Mouse (Mus musculus) cerebellum, postnatal 4 days (tissue): ENCODE results near the gene Jph2.

Experiments
- DNase-seq, 2 experiments: peaks; one replicate each; pipeline ENCODE4 v3.0.0; 2022; ENCODE audit warnings: low spot score in 2 of 2, mixed read lengths in 1 of 2

The Jph2 gene

DNA sequence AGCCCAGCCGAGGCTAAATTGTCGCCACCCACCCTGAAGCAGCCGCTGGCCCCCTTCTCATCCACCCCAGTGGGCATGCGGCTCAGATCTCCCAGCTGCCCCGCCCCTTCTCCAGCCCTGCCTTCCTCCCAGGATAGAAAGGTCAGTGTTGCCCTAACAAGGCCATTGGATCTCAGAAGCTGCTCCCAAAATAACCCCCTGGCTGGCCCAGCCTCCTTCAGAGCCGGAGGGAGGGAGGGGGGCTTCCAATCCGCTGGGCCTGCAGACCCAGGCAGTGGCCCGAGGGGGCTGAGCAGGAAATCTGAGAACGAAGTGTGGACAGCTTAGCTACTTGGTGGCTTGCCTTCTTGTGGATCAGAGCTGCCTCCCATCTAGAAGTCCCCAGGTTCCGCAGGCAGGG, at the start of gene Jph2:
Jph2 (minus strand) TSS at position 89 of the 400 bp plus-strand sequence.
- no peak for DNase-seq

DNA sequence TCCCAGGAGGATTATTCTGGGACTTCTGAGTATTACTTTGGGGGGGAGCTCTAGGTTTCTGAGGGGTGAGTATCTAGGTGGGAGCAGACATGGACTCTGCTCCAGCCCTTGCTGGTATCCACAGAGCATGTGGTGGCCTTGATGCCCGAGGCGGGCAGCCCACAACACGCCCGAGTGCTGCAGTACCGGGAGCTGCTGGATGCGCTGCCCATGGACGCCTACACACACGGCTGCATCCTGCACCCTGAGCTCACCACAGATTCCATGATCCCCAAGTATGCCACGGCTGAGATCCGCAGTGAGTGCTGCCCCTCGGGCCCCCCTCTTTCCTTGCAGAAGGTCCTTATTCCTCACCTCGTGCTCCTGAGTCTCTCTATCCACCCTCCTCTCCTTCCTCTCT, 49.6 kb upstream of the Jph2 start:
- no peak for DNase-seq

DNA sequence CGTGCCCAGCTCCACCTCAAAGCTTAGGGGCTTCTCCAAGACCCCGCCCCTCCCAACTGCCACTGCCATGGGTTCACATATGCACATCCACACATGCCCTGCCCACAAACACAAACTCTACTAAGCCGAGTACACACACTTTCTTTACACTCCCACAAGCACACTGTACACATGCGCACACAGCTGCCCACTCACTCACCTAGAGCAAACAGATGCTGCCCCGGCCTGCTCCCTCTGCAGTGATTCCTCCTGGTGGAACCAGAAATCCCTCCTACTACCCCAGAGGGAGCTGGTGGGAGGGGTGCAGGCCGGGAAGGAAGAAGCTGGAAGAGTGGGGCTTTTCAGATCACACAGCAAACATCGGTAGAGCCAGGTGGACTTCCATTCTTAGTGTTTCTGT, 46.2 kb upstream of the Jph2 start:
- DNase-seq, result no peak

DNA sequence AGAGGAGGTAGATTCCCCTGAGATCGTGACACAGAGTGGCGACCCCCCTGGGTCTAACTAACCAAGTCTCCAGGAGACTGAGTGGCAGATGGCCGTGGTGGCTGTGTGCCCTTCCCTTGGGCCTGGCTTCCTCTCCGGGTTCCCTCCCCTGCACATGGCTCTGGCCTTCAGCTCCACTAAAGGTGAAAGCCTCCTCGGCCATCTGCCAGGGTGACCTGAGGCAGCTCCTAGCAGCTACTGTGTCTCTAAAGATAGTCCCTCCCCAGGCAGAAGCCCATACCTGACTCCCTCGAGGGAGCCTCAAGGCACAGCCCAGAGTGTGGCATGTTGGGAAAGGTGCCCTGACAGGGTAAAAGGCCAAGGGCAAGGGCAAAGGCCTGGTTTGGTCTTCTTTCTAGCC, 45.8 kb upstream of the Jph2 start:
- no peak for DNase-seq

DNA sequence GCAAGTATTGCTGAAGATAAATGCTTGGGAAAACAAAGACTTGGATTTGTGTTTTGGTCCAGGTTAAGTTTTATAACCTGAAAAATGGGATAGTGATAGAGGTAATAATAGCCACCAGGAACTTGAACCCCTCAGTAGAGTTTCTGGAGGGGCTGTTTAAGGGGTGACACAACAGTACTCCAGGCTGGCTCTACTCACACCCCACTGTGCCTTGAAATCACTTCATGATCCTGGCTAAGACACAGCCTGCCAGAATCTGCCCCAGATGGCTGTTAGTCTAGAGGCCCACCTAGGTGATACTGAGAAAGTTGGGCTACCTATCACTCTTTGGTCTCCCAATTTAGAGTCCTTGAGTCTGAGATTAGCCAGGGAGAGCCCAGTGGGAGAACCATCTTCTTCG, 41.7 kb upstream of the Jph2 start:
- no peak for DNase-seq

DNA sequence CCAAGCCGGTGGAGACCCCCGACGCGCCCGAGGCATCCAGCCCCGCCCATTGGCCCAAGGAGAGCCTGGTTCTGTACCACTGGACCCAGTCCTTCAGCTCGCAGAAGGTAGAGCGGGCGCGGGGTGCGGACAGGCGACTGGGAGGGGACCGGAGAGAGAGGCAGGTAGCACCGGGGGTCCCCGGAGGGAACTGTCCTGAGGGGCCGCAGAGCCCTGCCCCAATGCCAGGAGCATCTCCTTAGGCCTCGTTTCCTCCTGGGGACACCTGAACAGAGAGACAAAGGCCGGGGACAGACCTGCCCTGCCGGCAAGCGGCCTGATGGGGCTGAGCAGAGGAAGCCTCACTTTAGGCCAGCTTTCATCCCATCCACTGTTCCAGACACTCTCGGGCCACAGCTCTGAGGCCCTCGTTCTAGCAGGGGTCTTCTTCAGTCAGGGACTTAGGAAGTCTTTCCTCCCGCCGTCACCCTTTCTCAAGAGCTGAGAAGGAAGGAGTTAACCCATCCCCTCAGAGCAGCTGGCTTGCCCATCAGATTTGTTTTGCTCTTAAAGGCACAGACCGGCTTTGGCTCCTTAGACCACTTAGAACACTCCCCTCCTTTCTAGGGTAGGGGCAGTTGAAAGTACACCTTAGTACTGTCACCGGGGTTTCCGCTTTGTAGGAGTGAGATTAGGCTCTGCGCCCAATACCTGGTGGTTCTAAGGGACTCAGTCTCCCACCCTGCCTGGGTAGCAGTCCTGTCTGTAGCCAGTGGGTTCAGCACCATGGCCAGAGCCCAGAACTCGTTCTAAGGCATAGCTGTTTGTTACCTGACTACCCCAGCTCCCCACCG, 41.0 kb upstream of the Jph2 start:
- DNase-seq, result no peak

DNA sequence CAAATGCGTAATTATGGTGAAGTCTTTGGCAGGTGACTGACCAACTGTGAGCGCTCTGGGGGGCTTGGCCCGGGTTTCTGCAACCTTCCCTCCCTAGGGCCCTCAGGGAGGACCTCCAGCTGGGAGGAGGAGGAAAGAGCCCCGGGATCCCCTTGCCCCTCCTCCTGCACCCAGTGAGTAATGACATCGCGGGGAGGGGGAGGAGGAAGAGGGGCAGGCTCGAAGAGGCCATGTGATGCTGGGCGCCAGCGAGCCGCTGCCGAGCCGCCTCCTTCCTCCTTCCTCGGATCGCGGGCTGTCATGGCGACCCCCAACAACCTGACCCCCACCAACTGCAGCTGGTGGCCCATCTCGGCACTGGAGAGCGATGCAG, 40.4 kb upstream of the Jph2 start, which contains the start of gene Gdap1l1:
Gdap1l1 (plus strand) TSS at position 231 of the 373 bp plus-strand sequence.
- peak; percentile 56 to 69 for DNase-seq

DNA sequence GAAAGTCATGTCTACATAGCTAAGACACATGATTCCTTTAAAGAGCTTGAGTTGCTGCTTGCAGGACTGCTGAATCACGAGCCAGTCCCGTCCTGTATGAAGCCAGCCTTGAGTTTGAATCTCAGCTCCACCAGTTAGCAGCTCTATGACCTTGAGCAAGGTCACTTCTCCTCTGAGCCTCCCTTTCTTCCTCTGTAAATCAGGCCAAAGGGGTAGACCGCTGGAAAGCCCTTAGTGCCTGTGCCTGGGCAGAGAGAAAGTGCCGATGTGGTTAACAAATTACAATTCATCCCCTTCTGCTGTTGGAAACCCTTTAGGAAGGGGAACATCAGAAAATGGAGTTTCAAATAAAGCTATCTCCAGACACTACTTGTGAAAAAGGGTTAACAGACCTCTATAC, 40.0 kb upstream of the Jph2 start:
- DNase-seq, result no peak

DNA sequence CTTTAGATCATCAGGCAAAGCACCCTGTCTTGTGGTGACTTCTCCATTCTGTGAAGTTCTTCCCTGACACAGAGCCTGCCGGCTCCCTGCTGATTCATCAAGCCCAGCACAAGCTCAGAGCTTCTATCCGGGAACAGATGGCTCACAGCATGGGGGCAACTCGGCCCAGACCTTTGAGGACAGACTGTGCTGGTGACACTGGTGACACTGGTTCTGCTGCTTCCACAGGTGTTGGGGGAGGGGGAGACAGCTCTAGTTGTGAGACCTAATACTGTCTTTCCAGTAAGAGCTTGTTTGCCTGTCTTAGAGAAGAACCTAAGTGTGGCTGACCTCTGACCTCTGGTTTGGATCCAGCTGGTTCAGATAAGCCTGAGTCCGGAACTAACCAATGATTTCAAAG, 36.2 kb upstream of the Jph2 start:
- no peak for DNase-seq

DNA sequence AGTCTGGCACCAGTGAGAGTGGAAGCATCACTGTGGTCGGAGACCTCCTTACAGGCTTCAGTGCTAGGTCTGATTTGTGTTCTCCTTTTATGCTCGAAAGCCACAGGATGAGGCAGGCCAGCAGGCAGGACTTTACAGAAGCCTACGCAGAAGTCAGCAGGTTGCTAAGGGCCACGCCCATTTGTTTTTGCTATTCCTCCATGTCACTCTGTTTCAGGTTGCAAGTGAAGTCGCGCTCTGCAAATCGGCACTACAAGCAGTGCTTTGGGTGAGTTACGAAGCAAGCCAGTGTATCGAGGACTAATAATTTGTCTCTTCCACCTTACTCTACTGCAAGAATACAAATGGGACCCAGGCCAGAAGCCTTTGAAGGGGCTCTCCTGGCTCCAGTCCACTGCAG, 33.5 kb upstream of the Jph2 start:
- no peak for DNase-seq

DNA sequence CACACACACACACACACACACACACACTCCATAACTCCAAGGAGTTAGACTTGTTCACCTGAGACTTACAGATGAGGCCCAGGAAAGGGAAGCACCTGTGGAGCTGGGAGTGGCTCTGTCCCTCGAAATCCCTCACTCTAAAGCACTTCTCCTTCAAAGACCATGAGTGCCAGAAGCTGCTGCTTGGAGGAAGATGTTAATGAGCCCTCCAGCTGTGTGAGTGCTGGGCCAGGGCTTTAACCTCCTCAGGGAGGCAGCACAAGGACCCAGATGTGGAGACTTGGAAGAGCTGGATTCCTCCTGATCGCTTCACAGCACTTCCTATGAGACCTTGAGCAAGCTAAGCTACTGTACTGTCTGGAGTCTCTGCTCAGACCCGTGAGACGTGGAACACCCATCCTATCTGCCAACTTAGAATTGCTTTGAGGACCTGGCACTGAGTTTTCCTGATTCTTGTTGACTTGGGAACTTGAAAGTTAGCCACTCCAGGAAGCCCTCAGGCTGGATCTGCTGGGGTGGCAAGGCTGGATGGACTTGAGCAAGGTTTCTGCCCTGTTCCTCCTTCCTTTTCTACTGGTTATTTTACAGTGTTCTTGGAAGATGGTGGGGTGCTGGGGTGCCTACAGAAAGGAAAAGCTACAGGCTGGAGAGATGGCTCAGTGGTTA, 30.7 kb upstream of the Jph2 start:
- no peak for DNase-seq

DNA sequence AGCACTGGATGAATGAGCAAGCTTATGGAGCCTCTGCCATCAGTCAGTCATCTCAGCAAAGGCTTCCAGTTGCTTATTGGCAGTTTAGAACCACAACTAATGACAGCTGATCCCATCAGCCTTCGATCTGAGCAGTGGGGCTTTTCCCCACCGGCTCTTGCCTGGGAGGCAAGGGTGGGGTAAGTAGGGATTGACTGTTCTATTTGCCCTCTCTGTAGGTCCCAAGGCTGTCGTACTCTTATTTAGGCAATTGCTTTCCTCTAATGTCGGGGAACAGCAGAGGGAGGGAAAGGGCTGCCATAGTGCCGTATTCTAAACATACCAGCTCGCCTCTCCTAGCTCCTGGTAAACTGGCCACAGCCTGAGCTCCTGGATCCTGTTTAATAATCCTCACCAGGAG, 26.8 kb upstream of the Jph2 start, which contains the start of gene Oser1:
Oser1 (minus strand) TSS at position 101 of the 400 bp plus-strand sequence.
- DNase-seq, result no peak

DNA sequence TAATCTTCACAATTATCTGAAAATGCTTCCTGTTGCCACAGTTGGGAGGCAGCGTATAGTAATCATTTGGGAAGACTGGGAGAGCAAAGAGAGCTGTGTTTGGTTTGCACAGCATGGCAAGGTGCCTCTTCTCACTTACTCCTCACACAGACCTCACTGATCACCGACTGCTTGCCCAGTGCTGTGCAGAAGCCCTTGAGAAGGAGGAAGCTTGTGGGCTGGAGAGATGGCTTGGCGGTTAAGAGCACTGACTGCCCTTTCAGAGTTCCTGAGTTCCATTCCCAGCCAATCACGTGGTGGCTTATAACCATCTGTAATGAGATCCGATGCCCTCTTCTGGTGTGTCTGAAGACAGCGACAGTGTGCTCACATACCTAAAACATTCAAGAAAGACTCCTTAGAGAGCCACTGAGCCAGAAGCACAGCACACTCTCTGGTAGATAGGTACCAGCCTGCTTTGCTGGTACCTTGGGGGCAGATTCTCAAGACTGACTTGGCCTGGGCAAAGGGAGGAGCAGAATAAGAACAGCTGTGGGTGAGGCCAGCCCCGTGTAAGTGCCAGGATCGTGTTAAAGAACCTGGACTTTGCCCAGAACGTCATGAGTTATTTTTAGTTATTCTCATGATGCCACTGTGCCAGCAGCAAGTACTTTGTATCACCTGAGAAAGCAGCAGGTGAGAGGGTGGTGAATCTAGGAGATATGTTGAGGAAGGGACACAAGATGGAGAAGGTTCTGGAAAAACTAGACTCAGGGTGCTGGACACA, 25.3 kb upstream of the Jph2 start:
- DNase-seq, result no peak

DNA sequence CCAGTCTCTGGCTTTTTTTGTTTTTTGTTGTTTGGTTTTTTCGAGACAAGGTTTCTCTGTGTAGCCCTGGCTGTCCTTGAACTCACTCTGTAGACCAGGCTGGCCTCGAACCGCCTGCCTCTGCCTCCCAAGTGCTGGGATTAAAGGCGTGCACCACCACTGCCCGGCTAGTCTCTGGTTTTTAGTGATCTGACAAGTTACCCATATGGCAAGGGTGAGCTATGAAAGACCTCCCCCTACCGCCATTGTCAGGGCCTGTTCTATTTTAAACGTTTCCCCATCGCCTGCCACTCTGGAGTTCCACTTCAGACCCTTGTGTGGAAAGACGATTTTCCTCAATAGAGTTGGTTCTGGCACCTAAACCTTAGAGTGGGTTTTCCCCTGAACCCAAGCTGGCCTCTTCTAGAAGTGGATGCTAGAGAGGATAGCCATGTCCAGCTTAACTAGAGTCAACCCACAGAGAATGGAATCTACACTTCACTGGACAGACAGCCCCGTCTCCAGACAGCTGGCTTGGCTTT, 22.6 kb upstream of the Jph2 start:
- DNase-seq, result no peak

DNA sequence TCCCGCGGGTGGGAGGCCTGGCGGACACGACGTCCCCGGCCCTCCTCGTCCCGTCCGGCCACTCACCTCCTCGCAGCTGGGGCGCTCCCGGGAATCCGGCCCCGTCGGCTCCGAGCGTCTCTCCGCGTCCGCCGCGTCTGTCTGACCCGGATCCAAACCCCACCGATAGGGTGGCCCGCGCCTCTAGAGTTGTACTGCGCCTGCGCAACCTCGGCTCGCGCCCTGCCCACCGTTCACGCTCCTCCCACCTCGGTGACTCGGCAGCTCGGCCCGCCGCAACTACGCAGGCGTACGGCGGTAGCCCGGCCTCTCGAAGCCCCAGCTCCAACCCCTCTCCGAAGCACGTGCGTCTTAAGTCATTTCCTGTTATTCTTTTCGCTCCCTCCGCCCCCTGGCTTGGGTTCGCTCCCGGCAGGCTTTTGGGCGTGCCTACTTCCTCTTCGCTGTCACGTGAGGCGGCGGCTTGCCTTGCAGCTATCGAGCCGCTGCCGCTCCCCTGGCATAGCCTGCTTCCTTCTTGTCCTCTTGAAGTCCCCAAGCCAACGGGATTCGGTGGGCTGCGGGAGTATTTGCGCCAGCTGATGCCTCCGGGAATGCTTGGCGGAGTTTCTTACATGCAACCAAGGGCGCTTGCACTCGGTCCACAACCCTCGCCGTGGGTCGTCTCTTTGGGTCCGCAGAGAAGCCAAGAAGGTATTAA, 21.7 kb upstream of the Jph2 start:
- peak; percentile 98 to 99 for DNase-seq

DNA sequence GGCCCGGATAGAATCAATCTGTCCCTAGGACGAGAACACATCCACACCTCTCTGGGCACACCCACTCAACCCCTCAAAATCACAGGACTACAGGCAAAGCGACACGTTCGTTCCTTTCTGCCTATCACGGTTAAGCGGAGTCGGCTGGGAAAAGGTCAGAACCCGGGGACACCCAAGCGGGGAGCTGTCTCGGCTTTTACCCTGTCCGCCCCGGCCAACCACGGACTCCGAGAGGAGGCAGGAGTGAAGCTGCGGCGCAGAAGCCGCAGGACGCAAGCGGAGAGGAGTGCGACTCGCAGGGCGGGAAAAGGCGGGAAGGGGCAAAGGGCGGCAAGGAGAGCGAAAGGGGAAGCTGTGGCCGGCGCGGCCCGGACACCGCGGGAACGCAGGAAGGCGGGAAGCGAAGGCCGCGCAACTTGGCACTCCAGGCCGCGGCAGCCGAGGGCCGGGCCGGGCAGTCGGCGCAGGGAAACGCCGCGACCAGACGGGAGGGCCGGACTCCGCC, 21.1 kb upstream of the Jph2 start:
- DNase-seq, result no peak

DNA sequence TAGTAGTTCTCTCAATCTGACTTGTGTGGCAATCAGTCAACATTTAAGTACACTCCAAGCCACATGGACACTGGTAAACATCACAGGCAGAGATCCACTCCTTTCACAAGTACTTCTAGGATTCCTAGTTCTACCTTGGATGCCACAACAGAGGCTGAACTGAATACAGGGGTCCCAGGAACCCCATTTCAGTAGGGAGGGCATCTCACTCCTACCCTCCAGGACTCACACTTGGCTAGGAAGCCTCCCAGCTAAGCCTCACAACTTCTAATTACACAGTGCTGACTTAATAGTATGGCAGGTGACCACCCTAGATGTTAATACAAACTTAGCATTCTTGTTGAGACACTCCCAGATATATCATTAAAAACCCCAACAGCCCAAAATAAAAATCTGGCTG, 20.0 kb upstream of the Jph2 start:
- DNase-seq, result no peak

DNA sequence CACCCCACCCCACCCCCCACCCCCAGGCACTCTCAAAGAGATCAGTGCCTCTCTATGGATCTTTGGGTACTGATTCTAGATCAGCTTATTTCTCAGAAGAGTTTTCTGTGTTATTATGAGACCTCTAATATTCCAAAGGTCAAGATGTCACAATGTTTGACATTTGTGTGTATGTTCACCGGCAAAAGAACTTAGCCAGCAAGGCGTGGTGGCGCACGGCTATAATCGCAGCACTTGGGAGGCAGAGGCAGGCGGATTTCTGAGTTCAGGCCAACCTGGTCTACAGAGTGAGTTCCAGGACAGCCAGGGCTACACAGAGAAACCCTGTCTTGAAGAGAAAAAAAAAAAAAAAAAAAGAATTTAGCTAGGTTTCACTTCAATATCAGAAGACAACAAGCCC, 19.2 kb upstream of the Jph2 start:
- no peak for DNase-seq

DNA sequence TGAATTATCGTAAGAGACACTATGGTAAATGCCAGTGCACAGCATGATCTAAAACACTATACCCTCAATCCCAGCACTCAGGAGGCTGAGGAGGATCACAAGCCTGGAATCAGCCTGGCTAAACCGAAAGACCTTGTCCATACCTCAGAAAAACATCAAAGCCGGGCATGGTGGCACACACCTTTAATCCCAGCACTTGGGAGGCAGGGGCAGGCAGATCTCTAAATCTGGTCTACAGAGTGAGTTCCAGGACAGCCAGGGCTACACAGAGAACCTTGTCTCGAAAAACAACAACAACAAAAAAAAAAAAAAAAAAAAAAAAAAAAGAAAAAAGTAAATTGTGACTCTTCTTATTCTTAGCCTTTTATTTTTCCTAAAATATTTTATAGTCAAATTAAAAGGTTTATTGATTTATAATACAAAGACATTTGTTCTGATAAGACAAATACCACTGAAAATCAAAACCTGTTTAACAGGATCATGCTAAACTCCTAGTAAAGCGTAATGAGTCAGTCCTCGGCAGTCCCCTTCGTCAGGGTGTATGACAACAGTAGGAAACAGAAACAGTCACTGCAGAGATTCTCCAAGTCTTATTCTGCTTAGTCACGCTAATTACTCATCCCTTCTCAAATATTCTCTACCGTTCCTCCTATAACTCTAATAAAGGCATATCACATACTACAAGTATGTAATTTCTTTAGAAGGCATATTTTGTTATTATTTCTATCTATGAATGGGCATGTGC, 15.2 kb upstream of the Jph2 start:
- no peak for DNase-seq

DNA sequence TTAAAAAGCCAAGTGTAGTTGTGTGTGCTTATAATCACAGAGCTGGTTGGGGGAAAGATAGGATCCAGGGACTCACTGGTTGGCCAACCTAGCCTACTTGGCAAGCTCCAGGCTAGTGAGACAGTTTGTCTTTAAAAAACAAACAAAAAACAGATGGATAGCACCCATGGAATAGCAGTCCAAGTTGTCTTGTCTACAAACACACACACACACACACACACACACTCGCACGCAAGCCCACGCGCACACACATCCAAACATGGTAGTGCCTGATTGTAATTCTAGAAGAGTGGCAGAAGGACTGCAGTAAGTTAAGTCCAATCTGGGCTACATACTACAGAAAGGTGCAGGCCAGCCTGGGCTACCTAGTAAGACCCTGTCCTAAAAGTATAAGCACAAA, 14.6 kb upstream of the Jph2 start:
- DNase-seq, result no peak

DNA sequence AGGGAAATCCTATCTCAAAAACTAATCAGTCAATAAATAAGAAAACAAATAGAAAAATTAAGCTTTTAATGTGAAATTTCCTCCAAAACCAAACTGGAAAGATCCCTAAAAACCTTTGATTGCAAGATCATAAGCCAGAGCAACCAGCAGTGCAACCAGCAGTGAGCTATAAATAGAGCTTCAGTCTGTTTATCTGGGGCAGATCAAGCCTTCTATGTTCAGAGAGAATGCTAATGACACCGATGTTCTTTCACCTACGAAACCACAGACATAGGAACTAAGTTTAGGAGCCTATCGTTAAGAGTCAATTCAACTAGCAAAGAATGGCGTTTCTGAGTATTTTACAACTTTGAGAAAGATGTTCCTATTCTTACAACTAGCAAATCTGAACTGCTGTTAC, 14.0 kb upstream of the Jph2 start:
- no peak for DNase-seq
